Mouse (Mus musculus) naive thymus-derived CD4-positive, alpha-beta T cell, adult 2 months (primary cell): Measurements from ENCODE around the gene Rtn1.

Experiments used
- DNase-seq: peaks from one replicate; pipeline ENCODE4 v3.0.0-alpha.2; 2011; ENCODE audit warnings: low read depth

The Rtn1 gene

DNA sequence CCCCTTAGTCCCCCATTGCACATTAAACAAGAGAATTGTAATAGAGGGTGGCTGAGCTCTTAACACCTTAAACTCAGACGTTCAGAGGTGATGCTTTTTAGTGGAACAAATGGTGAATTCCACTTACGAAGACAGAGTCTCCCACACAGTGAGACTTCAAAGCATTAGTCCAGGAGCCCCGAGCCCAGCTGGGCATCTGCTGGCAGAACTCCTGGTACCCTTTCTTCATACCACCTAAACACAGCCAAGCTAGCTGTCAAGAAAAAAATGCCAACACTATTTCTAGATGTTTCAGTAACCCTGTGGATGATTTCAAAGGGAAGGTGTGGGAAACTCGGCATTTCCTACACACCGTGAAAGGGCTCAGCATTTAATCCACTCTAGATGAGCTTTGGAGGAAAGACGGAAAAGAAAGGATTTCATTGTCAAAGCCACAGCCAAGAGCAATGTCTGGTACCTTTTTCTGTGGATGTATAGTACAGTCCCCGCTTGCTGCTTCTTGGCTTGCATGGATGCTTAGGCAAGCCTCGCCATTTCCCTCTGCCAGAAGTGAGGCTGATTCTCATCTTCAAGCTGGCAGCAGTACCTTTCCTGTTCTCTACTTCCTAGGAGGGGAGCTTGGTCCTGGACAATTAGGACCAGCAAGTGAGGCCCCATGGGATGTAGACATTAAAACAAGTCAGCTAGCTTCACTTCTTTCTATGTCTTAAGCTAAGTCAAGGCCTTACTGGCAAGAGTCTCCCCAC, 179.2 kb downstream of the Rtn1 start:
- DNase-seq, result no peak

DNA sequence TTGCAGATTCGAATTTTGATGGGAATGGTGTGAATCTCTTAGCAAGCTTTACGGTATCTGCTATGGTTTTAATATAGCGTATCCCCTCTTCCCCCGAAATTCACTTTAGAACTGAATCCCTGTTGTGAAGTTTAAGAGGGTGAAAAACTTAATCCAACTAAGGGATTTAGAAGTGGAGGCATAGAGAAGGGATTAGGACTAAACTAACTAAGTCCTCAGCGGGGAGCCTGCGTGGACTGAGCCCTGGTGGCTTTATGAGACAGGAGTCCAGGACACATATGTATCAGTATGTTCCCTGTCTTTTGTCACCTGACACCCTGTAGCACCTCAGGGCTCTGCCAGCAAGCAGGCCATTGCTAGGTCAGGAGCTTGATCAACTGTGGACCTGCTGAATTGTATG, 181.1 kb downstream of the Rtn1 start:
- no peak for DNase-seq

DNA sequence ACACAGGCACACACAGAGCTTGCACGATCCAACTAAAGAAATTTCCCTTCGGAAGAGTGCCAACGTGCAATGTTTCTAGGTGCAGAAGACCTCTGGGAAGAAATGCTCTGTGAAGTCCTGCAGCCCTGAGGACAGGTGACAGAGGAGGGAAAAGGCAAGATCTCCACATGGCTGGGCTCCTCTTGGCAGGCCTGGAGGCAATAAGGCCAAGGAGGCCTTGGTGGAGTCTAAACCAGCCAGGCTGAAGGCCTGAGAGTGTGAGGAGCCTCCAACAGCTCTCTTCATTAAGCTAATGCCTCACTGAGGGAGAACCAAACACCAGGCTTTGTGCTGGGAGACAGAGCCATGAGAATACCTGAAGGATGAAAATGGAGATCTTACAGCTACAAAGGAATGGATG, 183.5 kb downstream of the Rtn1 start:
- DNase-seq, result no peak

DNA sequence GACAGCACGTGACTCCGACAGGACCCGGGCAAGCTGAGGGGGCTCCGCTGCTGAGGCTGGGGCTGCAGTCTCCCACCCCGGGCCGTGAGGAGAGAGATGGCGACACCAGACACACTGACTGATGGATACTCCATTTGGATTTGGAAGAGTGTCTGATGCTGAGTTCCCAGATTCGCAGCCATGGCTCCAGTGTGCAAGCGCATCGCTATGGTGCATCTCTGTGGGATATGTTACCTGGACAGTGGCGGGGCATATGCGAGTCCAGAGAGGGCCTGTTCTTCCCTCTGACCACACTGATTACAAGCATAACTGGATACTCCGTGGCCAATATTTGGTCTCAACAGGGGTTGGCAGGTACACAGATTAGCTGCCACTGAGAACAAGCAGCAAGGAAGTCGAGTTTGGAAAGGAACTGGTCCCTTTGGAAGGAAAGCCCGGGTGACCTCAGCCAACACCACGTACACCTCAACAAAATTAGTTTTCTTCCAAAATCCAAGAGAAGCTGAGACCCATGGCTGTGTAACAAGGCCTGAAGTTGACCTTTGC, 185.2 kb downstream of the Rtn1 start:
- no peak for DNase-seq

DNA sequence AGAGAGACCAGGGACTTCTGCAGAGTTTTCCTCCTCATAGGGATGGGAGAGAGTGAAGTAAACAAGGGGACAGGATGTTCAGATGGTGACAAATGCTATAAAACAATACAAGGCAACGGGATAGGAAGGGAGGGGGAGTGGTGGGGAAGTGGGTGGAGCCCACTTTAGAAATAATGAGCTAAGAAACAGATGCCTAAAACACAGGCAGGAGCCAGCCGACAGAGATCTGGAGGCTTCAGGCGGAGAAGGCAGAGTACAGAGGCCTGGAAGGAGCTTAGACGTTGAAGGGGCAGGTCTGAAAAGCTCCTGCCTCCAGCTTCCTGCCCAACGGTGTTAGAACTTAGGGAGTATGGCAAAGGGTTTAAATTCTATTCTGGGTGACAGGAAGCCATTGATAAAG, 195.3 kb downstream of the Rtn1 start:
- DNase-seq, result no peak

DNA sequence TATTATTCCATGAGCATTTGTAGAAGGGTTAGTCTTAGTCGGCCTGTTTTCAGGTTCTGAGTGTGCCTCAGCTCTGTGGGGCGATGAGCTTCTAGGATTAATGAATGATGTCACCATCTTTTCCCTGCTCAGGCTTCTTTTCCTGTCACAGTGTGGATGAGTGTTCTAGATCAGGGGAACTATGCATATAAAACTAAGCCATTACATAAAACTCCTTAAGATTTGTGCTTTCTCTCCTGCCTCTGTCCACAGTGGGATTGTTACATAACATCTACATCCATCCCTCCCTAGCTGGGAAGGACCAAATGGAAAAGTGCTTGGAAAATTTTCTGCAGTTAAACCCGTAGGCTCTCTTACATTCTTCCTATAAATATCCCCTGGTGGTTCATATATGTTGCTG, 208.0 kb downstream of the Rtn1 start:
- DNase-seq, result no peak

DNA sequence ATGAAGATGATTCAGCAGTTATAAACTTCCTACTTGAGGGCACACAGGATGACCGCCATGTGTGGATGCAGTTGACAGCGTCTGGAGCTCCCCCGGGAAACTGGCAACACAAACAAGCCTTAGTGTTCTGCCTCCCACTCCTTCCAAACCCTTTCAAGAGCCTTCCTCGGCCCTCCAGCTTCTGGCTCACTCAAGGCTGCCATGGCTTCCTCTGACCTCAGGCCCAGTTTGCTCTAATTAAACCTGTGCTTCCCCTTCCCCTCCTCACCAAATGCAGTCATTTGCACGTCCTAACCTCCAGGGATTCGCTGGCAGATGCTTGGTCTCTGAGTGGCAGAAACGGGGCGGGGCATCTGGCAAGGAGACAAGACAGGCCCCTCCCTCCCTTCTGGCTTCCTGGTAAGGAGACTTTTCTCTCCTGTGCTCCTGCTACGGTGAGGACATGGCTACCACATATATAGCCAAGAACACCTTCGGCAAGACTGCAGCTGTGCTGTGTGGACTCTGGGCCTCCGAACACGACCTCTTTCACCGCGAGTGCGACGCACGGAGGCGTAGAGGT, 210.8 kb downstream of the Rtn1 start:
- DNase-seq, result no peak

DNA sequence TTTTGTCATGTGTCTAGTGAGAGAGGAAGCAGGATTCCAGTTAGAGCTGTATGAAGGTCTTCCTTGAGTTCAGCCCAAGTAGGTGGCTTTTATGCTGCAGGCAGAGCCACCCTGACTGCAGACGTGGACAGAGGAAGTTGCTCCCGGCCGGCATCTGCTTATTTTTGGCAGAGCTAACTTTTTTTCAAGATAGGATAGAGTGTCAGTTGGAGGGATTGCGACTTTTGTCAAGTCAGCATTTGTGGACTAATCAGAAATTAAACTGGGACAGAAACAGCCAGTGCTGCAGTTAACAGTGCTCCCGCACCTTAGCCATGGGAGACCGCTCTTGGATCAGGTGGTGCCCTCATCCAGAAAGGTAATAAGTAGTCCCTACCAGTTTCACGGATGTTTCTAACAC, 211.4 kb downstream of the Rtn1 start:
- no peak for DNase-seq

DNA sequence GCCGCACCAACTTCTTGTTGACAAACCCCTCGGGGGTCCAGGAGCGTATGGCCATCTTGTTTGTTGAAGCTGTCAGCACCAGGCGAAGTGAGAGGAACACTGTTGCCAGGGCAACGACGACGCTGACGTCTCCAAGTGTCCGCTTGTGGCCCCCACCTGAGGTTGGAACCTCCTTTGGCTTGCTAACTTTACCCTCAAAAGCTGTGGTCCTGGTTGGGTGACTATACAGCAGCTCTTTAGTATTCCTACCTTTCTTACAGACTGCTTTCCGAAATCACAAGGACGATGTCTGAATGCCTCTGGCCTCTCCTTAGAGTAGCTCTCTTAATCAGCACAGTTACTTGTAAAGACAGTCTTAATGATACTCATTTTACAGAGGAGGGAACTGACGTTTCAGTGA, 223.9 kb downstream of the Rtn1 start, which contains the start of gene Ccdc175:
Gene Ccdc175 (minus strand): TSS at position 101 of the 400 bp plus-strand sequence.
- DNase-seq, result no peak

DNA sequence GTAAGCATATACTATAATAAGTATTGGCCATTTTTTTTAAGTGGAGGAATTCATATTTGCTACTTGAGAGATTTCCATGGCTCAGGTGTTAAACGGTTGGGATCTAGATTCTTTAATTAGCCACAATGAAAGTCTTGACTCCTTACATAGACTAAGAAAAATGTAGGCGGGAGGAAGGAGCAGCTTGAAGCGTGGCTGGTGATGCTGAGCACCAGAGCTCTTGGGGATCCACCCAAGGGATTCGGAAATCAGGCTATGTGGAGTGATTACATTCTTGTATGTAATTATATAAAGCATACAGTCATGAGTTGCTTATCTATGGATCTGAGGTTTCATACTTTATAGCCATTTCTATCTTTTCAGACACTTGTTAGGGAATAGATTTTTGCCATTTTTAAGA, 229.3 kb downstream of the Rtn1 start:
- no peak for DNase-seq

DNA sequence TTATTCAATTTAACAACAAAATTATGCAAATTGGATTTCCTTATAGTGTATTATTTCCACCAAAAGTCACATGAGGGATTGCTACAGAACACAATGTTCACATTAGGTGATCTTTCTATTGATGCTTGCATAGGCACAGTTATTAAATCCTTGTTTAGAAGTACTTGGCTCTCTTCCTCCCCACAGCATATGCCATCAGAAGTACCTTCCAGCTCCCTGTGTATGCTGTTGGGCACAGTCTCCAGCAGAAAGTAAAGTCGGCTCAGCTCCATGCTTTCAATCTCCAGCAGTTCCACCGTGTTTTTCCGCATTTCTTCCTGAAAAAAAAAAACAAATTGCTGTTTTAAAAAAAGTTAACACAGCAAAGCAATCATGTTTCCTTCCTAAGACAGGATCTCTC, 230.5 kb downstream of the Rtn1 start:
- DNase-seq, result no peak
